Mouse (Mus musculus) bone marrow, adult 2 months (tissue): ENCODE measurements around the gene Fam213a.

ENCODE experiments used
- CTCF ChIP-seq: fragments of 200-500 bp; IDR thresholded peaks from 2 replicates; pipeline ENCODE4 v1.5.1; 2011; ENCODE audit warnings: low read length, control low read depth; ENCODE audit not compliant: control insufficient read depth, insufficient read depth
- POLR2A ChIP-seq: fragments of 200-500 bp; IDR thresholded peaks from 2 replicates; pipeline ENCODE4 v1.6.1; 2011; ENCODE audit warnings: low read depth, mild to moderate bottlenecking, control low read depth, low read length, borderline replicate concordance; ENCODE audit not compliant: control insufficient read depth

GRCm38 (mm10) chr14:40958986-40959381 is 54.6 kb downstream of the Fam213a start:
- TF ChIP-seq CTCF, result no peak
- TF ChIP-seq POLR2A, result no peak
